Mouse (Mus musculus): Measurements from ENCODE around the gene Socs1. TPM values are rescaled to one million over a fixed set of nuclear protein-coding genes. Genes with fewer than 3 reads are reported as not detected.

Socs1 gene
- total RNA-seq, 2 experiments from 2014 or later = 1.2 to 1.5 TPM

GRCm38 (mm10) chr16:10768821-10769220, 16.5 kb downstream of the Socs1 start:
- intact Hi-C loops (cut with DNase I) = loop anchor here (5.0 kb wide), 1 partner anchor 127 kb away; no protein-coding TSS in a partner anchor

GRCm38 (mm10) chr16:10767158-10767557, 18.2 kb downstream of the Socs1 start:
- intact Hi-C loops (cut with DNase I) = loop anchor here (2.0 to 5.0 kb wide), 2 partner anchors 102 to 125 kb away; no protein-coding TSS in a partner anchor
- peak; percentile 79 to 89 for DNase-seq

More at GRCm38 (mm10) chr16:10768821-10769220, 16.5 kb downstream of the Socs1 start:
- no peak for DNase-seq

DNA sequence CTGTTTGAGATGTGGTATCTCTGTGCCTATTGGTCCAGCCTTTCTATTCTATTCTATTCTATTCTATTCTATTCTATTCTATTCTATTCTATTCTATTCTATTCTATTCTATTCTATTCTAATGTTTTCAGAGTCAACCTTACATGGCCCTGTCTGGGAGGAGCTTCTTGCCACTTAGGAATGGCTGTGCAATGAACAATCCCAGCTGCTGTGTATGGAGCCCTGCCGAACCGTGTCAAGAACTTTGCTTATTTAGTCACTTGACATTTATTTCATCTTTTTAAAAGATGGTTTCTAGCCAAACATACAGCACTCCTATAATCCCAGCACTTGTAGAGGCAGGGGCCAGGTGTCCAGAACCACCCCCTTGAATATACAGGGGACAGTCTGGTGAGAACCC, 21.0 kb downstream of the Socs1 start:
- intact Hi-C loops (cut with DNase I) = no loop called here
- DNase-seq = no peak

GRCm38 (mm10) chr16:10763540-10764264, 21.6 kb downstream of the Socs1 start:
- intact Hi-C loops (cut with DNase I) = no loop called here
- no peak for DNase-seq

GRCm38 (mm10) chr16:10762569-10763180, 22.7 kb downstream of the Socs1 start:
- DNase-seq = peak in 1 of 2 experiments; percentile 33
- intact Hi-C loops (cut with DNase I) = no loop called here

GRCm38 (mm10) chr16:10761182-10761581, 24.2 kb downstream of the Socs1 start:
- intact Hi-C loops (cut with DNase I) = no loop called here

DNA sequence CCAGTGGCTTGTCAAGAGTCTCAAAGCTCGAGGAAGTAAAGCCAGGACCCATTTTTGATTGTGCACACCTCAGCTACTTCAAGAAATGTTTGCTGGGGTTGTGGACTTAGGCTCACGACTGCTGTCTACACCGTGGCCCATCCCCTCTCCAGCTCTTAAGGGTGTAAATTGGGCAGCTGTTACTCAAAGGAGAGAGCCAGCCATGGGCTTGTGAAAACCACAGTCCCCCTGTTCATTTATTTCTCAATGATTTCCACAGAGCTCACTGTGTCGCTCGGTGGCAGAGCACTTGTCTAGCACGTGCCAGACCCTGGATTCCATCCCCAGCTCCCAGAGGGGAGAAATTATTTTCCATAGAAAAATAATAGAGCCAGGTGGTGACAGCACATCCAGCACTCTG, 29.2 kb downstream of the Socs1 start:
- intact Hi-C loops (cut with DNase I) = no loop called here
- no peak for DNase-seq

More at GRCm38 (mm10) chr16:10761182-10761581, 24.2 kb downstream of the Socs1 start:
- peak; percentile 37 to 51 for DNase-seq

DNA sequence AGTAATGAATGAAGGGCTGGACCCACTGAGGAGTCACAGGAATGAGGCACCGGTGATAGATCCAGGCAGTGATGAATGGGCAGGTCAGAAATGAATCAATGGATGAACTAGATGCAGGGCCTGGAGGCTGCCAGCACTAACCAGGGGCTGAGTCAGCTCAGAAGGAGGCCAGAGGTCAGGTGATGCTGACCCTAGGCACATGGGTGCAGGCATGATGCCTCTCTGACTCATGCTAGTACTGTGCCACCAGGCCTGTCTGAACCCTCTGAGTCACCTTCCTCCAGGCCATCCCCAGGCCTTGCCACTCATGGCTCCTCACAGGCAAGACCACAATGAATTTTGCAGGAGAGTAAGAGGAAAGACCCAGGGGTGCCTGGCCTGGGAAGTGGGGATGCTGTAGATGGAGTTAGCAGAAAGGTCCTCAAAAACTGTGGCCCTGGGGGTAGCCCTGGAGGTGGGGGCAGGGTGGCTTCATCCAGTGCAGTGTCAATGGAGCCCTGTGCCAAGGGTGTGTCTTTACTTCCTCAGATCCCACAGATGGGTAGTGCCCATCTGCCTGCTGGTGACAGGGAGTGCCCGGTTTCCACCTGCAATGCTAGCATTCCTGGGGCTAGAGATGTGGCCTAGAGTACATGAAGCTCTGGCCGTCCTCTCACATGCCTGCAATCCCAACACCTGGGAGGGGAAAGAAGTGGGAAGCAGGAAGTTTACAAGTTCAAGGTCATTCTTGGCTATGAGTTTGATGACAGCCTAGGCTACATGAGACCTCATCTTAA, 30.6 kb downstream of the Socs1 start:
- intact Hi-C loops (cut with DNase I) = no loop called here
- DNase-seq = no peak

DNA sequence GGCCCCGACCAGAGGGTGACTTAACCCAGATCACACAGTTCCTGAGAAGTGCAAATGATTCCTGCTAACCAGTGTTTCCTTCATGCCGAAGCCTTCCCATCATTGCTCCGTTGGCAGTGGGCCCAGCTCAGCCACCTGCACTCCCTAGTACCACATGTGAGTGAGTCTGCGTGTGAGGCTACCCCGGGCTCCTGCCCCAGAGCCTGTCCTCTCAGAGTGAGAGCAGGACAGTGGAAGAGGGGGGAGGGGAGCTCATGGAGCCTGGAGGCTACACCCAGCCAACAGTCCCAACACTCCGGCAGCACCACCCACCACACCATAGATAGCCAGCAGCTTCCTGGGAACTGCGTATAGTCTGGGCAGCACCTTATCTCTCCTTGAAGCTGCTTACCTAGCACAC, 35.5 kb downstream of the Socs1 start:
- peak in 1 of 2 experiments; percentile 49 for DNase-seq
- intact Hi-C loops (cut with DNase I) = no loop called here

GRCm38 (mm10) chr16:10749226-10749625, 36.1 kb downstream of the Socs1 start:
- no peak for DNase-seq
- intact Hi-C loops (cut with DNase I) = no loop called here

GRCm38 (mm10) chr16:10741082-10741481, 44.3 kb downstream of the Socs1 start:
- intact Hi-C loops (cut with DNase I) = no loop called here
- DNase-seq = peak; percentile 47 to 56

DNA sequence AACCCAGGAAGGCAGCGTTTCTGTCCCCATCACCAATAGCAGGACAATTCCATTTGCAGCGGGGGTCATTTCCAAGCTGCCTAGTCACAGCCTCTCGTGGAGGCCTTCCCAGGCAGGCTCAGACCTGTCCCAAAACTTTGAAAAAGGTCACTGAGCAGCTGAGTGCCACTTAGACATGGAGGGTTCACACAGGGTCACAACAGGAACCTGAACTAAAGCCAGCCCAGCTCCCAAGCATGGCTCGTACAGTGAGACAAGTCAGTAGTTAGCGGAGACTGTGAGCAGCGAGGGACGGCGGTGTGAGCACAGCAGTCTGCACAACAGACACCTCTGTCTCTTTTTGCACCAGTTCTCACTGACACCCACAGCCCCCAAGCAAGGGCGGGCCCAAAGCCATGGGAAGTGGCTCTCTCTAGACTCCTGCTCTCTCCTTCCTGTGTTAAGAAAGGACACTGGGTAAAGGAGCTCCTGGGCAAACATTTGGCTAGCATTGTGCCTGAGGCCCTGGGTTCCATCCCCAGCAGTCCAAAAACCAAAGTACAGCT, 45.4 kb downstream of the Socs1 start:
- intact Hi-C loops (cut with DNase I) = loop anchor here (2.0 kb wide), 2 partner anchors 45 to 49 kb away; partner anchors contain the start of gene Socs1
- peak; percentile 74 to 76 for DNase-seq

DNA sequence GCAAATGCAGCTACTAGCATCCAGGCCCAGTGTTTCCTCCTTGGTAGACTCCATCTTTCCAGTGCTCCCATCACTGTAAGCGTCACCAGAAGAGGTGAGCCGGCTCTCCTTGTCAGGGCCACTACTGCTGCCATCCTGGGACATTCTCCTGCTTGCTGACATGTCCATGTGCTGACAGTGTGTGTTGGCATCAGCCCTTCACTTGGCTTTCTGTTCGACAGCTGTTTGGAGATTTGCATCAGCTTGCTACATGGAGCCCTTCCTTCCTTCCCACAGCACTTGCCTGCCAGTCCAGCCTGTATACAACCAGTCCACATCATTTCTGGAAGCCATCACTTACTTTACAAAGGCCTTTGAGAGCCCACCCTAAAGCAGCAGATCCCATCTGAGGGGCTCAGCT, 46.5 kb downstream of the Socs1 start:
- no peak for DNase-seq
- intact Hi-C loops (cut with DNase I) = loop anchor here (2.0 kb wide), 2 partner anchors 46 to 48 kb away; partner anchors contain the start of gene Socs1

DNA sequence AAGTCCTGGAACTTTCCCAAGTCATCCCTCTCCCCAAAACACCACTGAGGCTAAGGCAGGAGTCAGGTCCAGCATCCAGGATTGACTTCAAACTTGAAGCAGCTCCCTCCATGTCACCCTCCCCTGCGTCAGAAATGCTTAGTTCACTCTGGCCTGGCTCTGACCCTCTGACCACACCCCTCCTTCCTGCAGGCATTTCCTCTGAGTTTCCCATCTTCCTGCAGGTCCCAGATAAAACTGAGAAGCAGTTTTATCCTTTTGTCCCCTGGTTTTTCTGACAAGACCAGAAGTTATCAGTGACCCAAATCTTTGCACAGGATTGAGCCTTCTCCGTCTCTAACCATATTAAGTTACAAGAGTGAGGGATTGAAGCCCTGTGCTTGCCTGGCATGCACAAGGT, 47.8 kb downstream of the Socs1 start:
- intact Hi-C loops (cut with DNase I) = no loop called here
- DNase-seq = peak; percentile 52 to 65

DNA sequence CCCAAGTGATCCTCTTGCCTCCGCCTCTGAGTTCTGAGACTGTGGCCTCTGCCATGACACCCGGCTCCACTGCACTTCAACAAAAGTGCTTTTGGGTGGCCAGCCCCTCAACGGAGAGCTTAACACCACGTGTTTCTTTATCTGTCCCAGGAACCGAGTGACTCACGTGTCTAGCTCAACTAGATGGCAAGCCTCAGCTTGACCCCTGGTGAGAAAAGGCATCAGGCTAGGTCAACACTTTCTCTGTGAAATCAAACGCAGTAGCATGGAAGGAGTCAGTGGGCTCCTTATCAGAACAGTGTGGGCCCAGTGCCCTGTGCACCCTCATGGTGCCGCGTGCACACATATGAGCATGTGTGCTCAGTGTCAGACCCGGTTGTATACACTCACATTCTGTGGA, 49.0 kb downstream of the Socs1 start:
- intact Hi-C loops (cut with DNase I) = no loop called here
- no peak for DNase-seq

- intact Hi-C loops (cut with DNase I) = no loop called here
Measured at GRCm38 (mm10) chr16:10735781-10736180, 49.6 kb downstream of the Socs1 start.

GRCm38 (mm10) chr16:10732421-10732820, 52.9 kb downstream of the Socs1 start:
- DNase-seq = no peak
- intact Hi-C loops (cut with DNase I) = no loop called here

More at GRCm38 (mm10) chr16:10735781-10736180, 49.6 kb downstream of the Socs1 start:
- peak; percentile 43 to 51 for DNase-seq
